In genomic region chr6:36528509-36528908, GRCm38 (mm10) we compare ENCODE assay signal across 14 mouse cellular contexts.
"Had no signal": no experiment of that assay in that cellular context is flagged by ENCODE, and none has a peak within 500 bp of the region (broad histone marks: within the 10 kb centered on the region; RNA-seq: fewer than 3 reads in every experiment).

No protein-coding gene starts in this region.

- H3K27ac ChIP-seq: macrophage; midbrain, embryonic 13.5 days; midbrain, embryonic 15.5 days; neural tube, embryonic 12.5 days; stomach, embryonic 15.5 days; stomach, postnatal 0 days had no signal

- H3K9me3 ChIP-seq: midbrain, embryonic 13.5 days; midbrain, embryonic 15.5 days; neural tube, embryonic 12.5 days; stomach, embryonic 15.5 days had no signal

- H3K27me3 ChIP-seq: megakaryocyte, embryonic 14.5 days; midbrain, embryonic 13.5 days; midbrain, embryonic 15.5 days; neural tube, embryonic 12.5 days; stomach, embryonic 15.5 days had no signal

- H3K4me3 ChIP-seq: megakaryocyte, embryonic 14.5 days; midbrain, embryonic 13.5 days; midbrain, embryonic 15.5 days; neural tube, embryonic 12.5 days; stomach, embryonic 15.5 days had no signal

- ATAC-seq: midbrain, embryonic 13.5 days; midbrain, embryonic 15.5 days had no signal

- H3K4me1 ChIP-seq: megakaryocyte, embryonic 14.5 days; midbrain, embryonic 13.5 days; midbrain, embryonic 15.5 days; neural tube, embryonic 12.5 days; stomach, embryonic 15.5 days had no signal

- DNase-seq: lung, adult 2 months; lung, postnatal 10 days; right cerebral cortex, postnatal 14 days; thymus, adult 2 months; thymus, postnatal 25 days; thymus, postnatal 4 days had no signal

- H3K4me2 ChIP-seq: midbrain, embryonic 11.5 days; midbrain, embryonic 13.5 days; midbrain, embryonic 15.5 days; neural tube, embryonic 12.5 days; stomach, embryonic 15.5 days had no signal

- H3K36me3 ChIP-seq: midbrain, embryonic 13.5 days; midbrain, embryonic 15.5 days; neural tube, embryonic 12.5 days; stomach, embryonic 15.5 days had no signal

- H3K9ac ChIP-seq: midbrain, embryonic 13.5 days; midbrain, embryonic 15.5 days; neural tube, embryonic 12.5 days; stomach, embryonic 15.5 days had no signal
